ENCODE assay signal across 21 mouse cellular contexts in the genomic region with DNA sequence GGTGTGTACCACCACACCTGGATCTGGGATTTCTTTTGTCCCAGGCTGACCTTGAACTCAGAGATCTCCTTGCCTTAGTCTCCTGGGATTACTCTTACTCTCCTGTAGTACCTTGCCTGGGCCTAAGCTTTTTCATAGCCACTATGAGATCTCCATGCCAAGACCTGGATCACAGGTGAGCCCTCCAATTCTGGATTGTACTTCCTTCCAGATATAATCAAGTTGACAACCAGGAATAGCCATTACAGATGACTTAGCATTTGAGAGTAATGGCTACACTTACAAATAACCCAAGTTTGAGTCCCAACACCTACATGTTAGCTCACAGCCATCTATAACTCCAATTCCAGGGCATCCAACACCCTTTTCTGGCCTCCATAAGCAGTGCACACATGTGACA. TPM values are rescaled to one million over a fixed set of nuclear protein-coding genes. Genes with fewer than 3 reads are reported as not detected.
DNase-seq lines count a peak whose midpoint lies in the region; ATAC-seq lines count a peak whose summit lies in the region.
"Had no signal": no experiment of that assay in that cellular context is flagged by ENCODE, and none has a peak within 500 bp of the region (broad histone marks: within the 10 kb centered on the region; RNA-seq: fewer than 3 reads in every experiment).

No protein-coding gene starts in this region.

- H3K9me3 ChIP-seq in midbrain, embryonic 11.5 days (ENCODE audit: control insufficient read depth, low read length) = no peaks in the 10 kb centered on the region
- no peaks in the 10 kb centered on the region for H3K9me3 ChIP-seq in midbrain, embryonic 16.5 days (replicated peaks; ENCODE audit: control insufficient read depth, low read length, poor library complexity, severe bottlenecking)
- no peaks in the 10 kb centered on the region for H3K9me3 ChIP-seq in intestine, embryonic 15.5 days
- H3K9me3 ChIP-seq: embryonic facial prominence, embryonic 10.5 days; embryonic facial prominence, embryonic 12.5 days; forebrain, embryonic 13.5 days; forebrain, embryonic 15.5 days; G1E had no signal

- no peak for ATAC-seq in midbrain, embryonic 11.5 days (ENCODE audit: low FRiP score)
- no peak for ATAC-seq in midbrain, embryonic 16.5 days
- no peak for ATAC-seq in intestine, embryonic 15.5 days
- ATAC-seq: activated CD4-positive, CD25-positive, alpha-beta regulatory T cell, adult 4 months; forebrain, embryonic 13.5 days; forebrain, embryonic 15.5 days; forebrain, postnatal 0 days; Patski had no signal

- no peak overlapping the region for H3K4me3 ChIP-seq in midbrain, embryonic 11.5 days (ENCODE audit: low read depth, low read length)
- H3K4me3 ChIP-seq in midbrain, embryonic 16.5 days (ENCODE audit: low read depth, low read length) = no peak overlapping the region
- no peak overlapping the region for H3K4me3 ChIP-seq in intestine, embryonic 15.5 days (replicated peaks)
- H3K4me3 ChIP-seq: embryonic facial prominence, embryonic 10.5 days; embryonic facial prominence, embryonic 12.5 days; forebrain, embryonic 13.5 days; forebrain, embryonic 15.5 days had no signal

- no peak overlapping the region for H3K4me2 ChIP-seq in midbrain, embryonic 11.5 days
- no peak overlapping the region for H3K4me2 ChIP-seq in midbrain, embryonic 16.5 days (ENCODE audit: low read length)
- no peak overlapping the region for H3K4me2 ChIP-seq in intestine, embryonic 15.5 days (replicated peaks)
- H3K4me2 ChIP-seq: embryonic facial prominence, embryonic 12.5 days; forebrain, embryonic 13.5 days; forebrain, embryonic 15.5 days had no signal

- peaks cover under 1% of the 10 kb centered on the region; the same call in 1 of the 2 replicates for H3K4me1 ChIP-seq in midbrain, embryonic 11.5 days (ENCODE audit: control insufficient read depth, insufficient read depth, low read length)
- H3K4me1 ChIP-seq in midbrain, embryonic 16.5 days (ENCODE audit: control insufficient read depth, insufficient read depth, low read length) = peaks cover 12% of the 10 kb centered on the region
- H3K4me1 ChIP-seq in intestine, embryonic 15.5 days (replicated peaks) = peaks cover 4% of the 10 kb centered on the region; the same call in 1 of the 2 replicates

- H3K9ac ChIP-seq in midbrain, embryonic 11.5 days (ENCODE audit: low read length) = no peak overlapping the region
- H3K9ac ChIP-seq in midbrain, embryonic 16.5 days (ENCODE audit: low read depth, low read length) = no peak overlapping the region
- no peak overlapping the region for H3K9ac ChIP-seq in intestine, embryonic 15.5 days
- H3K9ac ChIP-seq: embryonic facial prominence, embryonic 12.5 days; forebrain, embryonic 13.5 days; forebrain, embryonic 15.5 days; forebrain, postnatal 0 days had no signal

- no peaks in the 10 kb centered on the region for H3K27me3 ChIP-seq in midbrain, embryonic 11.5 days (ENCODE audit: control insufficient read depth, insufficient read depth, low read length)
- no peaks in the 10 kb centered on the region for H3K27me3 ChIP-seq in midbrain, embryonic 16.5 days (ENCODE audit: control insufficient read depth, insufficient read depth, low read depth, low read length)
- H3K27me3 ChIP-seq in intestine, embryonic 15.5 days (replicated peaks) = no peaks in the 10 kb centered on the region
- H3K27me3 ChIP-seq: embryonic facial prominence, embryonic 12.5 days; forebrain, embryonic 13.5 days; forebrain, embryonic 15.5 days; Patski had no signal

- no peak overlapping the region for H3K27ac ChIP-seq in midbrain, embryonic 11.5 days (ENCODE audit: low read depth, low read length)
- H3K27ac ChIP-seq in midbrain, embryonic 16.5 days (ENCODE audit: low read length) = no peak overlapping the region
- no peak overlapping the region for H3K27ac ChIP-seq in intestine, embryonic 15.5 days
- H3K27ac ChIP-seq: embryonic facial prominence, embryonic 10.5 days; embryonic facial prominence, embryonic 12.5 days; forebrain, embryonic 13.5 days; forebrain, embryonic 15.5 days had no signal

- peak; percentile 51 for DNase-seq in midbrain, embryonic 11.5 days (ENCODE audit: low spot score, missing footprints)
- peak; percentile 66 for DNase-seq in R1 (ENCODE audit: low read depth, low spot score)
- DNase-seq in kidney, adult 8-10 months = no peak
- DNase-seq: adrenal gland, adult 8-10 months; adrenal gland, postnatal 14 days; adrenal gland, postnatal 36 days; cerebellum, adult 11-12 months; cerebellum, adult 2 months; cerebellum, adult 9-10 months; cerebellum, postnatal 10 days; cerebellum, postnatal 25 days; forebrain, postnatal 0 days had no signal

- H3K36me3 ChIP-seq in midbrain, embryonic 11.5 days (ENCODE audit: control insufficient read depth, insufficient read depth, low read length) = no peaks in the 10 kb centered on the region
- H3K36me3 ChIP-seq in midbrain, embryonic 16.5 days (ENCODE audit: control insufficient read depth, insufficient read depth, low read length) = no peaks in the 10 kb centered on the region
- H3K36me3 ChIP-seq in intestine, embryonic 15.5 days = no peaks in the 10 kb centered on the region

RNA-seq across cellular contexts. Expression of gene Zc3h15, which starts 8.4 kb away (rescaled TPM):
- 178 and 195 TPM in 2 replicates for polyA plus RNA-seq in midbrain, embryonic 11.5 days (2014; fragmentation: Nextera tagmentation; extraction: Ambion mirVana)
- polyA plus RNA-seq in midbrain, embryonic 16.5 days (2015; fragmentation: Nextera tagmentation; extraction: Ambion mirVana) = 184 and 187 TPM in 2 replicates
- polyA plus RNA-seq in intestine, embryonic 15.5 days (2015; fragmentation: Nextera tagmentation; extraction: Ambion mirVana) = 108 and 145 TPM in 2 replicates

Comparison
In these comparisons a context has a peak if more than half of its experiments do, and no peak if none do; other contexts are left out.
1. DNase-seq: peak in midbrain, embryonic 11.5 days (single experiment) and R1 (single experiment); none in kidney, adult 8-10 months (0 of 2).